In the genomic region with DNA sequence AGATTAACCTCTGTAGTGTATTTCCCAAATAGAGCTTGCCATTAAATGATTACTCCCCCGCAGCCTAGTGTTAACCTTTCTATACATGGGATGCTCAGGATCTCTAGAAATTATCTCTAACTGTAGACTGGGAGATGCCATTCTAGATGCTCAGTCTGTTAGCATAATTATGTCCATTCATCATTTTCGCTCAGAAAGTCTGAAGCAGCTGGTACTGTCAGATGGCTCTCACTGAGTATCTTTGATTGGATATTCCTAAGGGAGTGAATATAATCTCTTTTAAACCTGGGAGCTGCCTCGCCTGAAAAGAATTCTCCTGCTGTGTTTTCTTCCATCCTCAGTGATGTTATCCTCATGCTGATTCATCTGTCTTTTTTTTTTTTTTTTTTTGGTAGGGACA, we compare ENCODE assay signal across 14 mouse cellular contexts.
"Had no signal": no experiment of that assay in that cellular context is flagged by ENCODE, and none has a peak within 500 bp of the region (broad histone marks: within the 10 kb centered on the region; RNA-seq: fewer than 3 reads in every experiment).

No protein-coding gene starts in this region.

- H3K4me2 ChIP-seq: limb, embryonic 15.5 days; liver, embryonic 12.5 days; lung, embryonic 14.5 days; midbrain, embryonic 12.5 days; neural tube, embryonic 13.5 days had no signal

- ATAC-seq: liver, embryonic 12.5 days had no signal

- H3K27ac ChIP-seq: limb, embryonic 15.5 days; liver, embryonic 12.5 days; macrophage; midbrain, embryonic 12.5 days; neural tube, embryonic 13.5 days; stomach, postnatal 0 days had no signal

- H3K4me3 ChIP-seq: limb, embryonic 15.5 days; liver, embryonic 12.5 days; megakaryocyte, embryonic 14.5 days; midbrain, embryonic 12.5 days; neural tube, embryonic 13.5 days had no signal

- H3K27me3 ChIP-seq: limb, embryonic 15.5 days had no signal

- H3K9ac ChIP-seq: limb, embryonic 15.5 days; liver, embryonic 12.5 days; lung, embryonic 14.5 days; midbrain, embryonic 12.5 days; neural tube, embryonic 13.5 days had no signal

- H3K9me3 ChIP-seq: limb, embryonic 15.5 days; liver, embryonic 12.5 days; megakaryocyte, embryonic 14.5 days; midbrain, embryonic 12.5 days; neural tube, embryonic 13.5 days had no signal

- DNase-seq: kidney, postnatal 25 days; layer of hippocampus, adult 9-11 months; layer of hippocampus, postnatal 36 days; lung, embryonic 14.5 days; lung, postnatal 10 days; right cerebral cortex, adult 18-20 months; right cerebral cortex, postnatal 25 days had no signal

- H3K36me3 ChIP-seq: liver, embryonic 12.5 days had no signal
